Mouse (Mus musculus) right cerebral cortex, adult 18-20 months (tissue): ENCODE measurements around the gene Hes3.
A peak's percentile ranks its signal among the peaks of the same experiment; 100 is the strongest.

Experiments
- DNase-seq: peaks from one replicate; pipeline ENCODE4 v3.0.0; 2022; ENCODE audit warnings: mixed read lengths

Gene Hes3

DNA sequence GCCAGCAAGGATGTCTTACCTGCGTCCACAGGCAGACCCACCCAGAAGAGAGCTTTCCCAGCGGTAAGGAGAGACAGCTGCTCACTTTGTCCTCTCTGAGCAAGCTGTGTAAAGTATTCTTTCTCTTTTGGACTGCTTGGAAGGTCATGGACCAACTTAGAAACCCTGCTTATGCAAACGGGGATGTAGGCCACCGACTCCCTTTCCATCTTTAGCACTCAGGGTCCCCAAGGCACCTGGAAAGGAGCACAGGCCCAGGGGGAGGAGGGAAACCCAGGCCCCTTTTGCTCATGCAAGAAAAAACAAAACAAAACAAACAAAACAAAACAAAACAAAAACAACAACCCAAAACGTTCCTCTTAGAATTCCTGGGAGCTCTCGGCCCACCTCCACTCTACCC, at the start of gene Hes3:
TSS of gene Hes3 (minus strand) at position 101 of the 400 bp plus-strand sequence.
- no peak for DNase-seq

DNA sequence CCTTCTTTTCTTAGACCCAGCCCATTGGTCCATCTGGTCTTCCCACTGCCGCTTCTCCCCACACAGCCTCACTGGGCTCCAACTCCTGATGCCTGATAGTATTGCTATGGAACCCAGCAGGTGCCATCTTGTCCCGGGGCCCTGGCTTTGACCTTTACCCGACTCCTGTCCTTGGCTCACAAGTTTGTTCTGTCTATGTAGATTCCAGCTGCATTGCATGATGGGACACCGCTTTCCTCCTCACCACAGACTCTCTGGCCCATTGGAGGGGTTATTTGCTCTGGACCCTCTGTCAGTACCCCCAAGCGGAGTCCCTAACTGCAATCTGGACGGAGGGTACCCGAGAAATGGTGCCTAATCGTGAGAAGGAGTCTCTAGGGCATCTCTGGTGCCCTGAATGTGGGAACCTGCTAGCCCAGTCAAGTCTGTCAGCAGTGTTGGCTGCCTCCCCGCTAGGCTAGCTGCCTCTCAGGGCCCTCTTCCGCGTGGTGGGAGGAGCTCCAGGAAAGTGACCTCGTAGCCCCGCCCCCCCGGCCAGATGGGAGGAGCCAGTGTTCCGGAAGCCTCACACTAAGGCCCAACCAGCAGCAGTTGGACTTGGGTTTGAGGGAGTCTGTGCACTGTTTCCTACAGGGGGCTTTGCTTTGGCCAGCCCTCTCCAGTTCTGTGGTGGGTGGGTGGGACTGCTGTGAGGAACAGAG, 49.3 kb upstream of the Hes3 start:
- DNase-seq, result no peak

DNA sequence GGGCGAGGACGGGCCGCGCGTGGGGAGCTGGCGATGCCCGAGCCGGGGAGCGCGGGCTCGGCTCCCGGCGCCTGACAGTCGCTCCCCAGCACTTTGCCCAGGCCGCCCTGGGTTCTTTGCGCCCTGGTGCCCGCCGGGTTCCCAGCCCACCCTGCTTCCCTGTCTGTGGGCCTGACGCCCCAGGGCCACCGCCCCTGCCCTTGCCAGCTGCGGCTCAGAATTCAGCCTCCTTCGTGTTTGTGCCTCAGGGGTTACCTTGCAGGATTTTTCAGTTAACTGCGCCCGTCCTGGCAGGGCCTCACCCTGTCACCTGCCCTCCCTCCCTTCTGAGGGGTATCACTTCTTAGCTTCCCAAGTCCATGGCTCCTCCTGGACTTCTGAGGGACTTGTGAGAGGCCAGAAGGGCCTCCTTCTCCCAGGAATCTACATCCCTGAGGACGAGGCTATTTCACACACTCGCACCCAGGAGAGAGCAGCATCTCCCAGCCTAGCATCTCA, 47.9 kb upstream of the Hes3 start:
- DNase-seq, result no peak

DNA sequence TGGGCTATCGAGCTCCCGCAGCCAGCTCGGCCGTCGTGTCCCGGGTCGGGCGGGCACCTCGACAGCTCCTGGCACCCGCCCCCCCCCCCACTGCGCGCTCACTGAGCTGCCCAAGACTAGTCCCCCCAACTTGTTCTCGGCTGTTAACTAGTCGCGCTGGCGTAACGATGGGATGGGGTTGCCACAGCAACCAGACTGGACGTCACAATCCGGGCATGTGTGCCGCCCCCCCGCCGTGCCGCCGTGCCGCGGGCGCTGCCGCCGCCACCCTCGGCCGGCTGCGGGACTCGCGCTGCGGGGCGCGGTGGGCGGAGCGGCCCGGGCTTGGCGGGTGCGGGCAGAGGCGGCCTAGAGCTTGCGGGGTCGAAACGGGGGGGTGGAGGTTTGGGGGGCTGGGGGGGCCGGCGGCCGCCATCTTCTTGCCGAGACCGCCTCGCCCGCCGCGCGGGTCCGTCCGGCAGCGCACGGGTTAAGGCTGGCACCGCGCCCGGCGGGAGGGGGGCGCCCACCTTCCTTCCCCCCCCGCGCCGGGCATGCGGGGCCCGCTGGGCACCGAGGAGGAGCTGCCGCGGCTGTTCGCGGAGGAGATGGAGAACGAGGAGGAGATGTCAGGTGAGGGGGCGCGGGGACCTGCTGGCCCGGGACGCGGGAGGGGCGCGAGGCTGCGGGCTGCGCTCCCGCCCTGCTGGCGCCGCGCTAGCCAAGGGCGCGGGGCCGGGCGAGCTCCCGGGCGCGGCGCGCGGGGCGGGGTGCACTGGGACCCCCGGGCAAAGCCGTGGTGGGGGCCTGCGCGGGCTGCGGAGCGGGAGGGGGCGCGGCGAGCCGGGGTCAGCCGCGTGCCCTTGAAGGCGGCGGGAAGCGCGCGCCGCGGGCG, 47.2 kb upstream of the Hes3 start, which contains the start of gene Chd5:
TSS of gene Chd5 (plus strand) at position 233 of the 874 bp plus-strand sequence.
- DNase-seq, result peak; percentile 80

DNA sequence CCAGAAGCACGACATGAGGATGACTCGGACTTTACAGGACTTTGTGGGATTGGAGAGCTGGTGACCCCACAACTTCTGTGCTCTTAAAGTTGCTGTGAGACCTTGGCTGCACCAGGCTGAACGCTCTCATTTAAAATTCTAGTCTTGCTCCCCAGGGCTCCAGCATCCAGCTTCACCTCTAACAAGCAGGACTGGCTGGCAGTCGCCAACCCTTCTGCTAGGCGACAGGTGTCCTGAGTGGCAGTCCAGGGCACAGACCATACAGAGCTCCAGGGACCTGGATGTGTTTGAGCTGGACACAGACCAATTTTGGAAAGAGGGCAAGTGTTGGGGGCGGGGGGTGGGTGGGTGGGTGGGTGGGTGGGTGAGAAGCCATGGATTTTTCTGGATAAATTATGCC, 46.3 kb upstream of the Hes3 start:
- no peak for DNase-seq

DNA sequence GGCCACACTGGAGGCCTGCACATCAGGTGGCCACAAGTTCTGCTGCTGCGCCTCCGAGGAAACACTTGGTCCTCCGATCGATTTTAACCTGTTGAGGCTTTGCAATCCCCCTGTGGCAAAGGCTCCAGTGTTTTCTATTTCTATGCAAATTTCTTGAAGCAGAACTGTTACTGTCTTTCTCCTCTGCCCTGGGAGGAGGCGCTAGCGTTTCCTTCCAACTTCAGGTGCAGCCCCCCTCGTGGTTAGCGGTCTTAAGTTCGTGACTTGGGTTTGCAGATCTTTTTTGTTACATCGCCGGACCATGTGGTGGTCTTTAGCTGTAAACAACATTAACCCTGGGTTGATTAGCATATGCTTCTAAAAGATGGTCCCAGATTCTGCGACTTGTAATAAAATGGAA, 42.1 kb upstream of the Hes3 start:
- DNase-seq, result no peak

DNA sequence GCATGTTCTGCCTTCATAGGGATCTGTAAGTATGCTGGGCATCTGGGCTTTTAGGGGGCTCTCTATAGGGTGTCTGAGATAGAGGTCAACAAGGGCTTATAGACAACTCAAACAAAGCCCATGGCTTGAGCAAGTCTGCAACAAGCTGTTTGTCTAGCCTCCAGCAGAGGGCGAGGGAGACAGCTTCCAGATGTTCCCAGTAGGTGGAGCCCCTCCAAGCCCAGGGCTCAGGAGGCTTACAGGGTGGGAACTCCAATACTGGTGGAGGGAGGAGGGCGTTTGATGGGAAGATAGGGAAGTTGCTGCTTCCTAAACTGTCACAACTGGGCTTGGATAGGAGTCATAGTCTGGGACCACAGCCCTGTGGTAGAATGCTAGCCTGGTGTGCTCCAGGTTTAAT, 41.5 kb upstream of the Hes3 start:
- DNase-seq, result peak; percentile 69

DNA sequence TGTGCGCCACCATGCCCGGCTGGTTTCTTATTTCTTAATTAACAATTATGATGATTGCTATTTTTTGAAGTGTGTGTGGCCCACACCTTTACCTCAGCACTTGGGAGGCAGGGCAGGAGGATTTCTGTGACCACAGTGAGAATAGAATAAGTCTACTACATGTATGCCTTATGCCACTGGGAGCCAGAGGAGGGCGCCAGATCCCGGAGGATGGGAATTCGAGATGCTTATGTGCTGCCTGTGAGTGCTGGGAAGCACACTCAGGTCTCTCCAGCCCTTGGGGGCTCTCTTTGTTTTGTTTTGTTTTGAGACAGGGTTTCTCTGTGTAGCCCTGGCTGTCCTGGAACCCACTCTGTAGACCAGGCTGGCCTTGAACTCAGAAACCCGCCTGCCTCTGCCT, 37.2 kb upstream of the Hes3 start:
- no peak for DNase-seq

DNA sequence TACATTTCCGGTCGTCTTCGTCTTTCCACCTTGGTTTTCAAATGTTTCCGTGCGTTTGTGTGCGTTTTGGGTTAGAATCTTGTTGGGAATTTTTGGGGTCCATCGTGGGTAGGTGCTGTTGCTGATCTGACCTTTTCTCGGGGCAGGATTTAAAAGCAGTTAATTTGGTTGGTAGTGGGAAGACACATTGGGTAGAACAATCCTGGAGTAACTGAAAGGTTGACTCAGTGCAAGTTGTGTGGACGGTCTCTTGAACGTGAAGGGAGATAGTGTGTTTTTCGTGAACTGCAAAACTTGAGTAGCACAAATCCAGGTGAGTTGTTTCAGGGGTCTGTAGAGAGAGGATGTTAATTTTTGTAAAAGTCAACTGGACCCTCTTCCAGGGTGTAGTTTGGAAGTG, 35.1 kb upstream of the Hes3 start:
- DNase-seq, result no peak

DNA sequence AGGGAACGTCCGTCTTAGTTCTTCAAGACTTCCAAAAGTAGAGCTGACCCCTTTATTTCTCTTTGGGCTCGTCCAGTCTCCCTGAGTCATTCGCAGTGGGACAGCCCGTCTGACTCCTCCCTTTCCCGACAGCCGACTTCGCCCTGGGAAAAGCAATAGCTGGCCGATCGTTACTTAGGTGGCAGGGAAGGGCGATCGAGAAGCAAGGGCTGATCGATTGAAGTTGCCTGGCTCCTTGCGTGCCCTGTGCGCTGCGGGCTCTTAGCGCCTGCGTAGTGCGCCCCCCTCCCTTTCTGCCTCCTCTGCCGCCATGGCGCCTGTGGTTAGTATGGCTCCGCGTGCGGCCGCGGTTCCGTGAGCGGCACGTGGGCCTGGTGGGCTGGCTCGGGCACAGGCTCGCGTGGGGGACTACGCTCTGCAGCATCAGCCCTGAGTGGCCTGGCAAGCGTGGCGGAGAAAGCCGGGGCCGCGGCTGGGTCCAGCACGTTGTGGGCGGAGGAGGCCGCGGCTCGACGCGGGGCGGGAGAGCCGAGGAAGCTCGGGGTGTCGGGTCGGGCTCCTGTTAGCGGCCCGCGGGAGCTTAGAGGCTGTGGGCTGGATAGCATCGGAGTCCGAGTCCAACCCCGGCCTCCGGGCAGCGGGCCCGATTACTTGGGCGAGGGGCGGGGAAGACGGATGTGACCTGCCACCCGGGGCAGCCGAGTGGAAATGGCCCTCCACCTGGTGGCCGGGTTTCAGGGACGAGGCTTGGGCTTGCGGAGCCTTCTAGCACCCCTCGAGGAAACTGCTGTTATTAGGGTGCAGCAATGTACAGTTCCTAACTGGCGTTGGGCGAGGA, 34.3 kb upstream of the Hes3 start, which contains the start of gene Rpl22:
TSS of gene Rpl22 (plus strand) at position 169 of the 838 bp plus-strand sequence.
- DNase-seq, result peak; percentile 97

DNA sequence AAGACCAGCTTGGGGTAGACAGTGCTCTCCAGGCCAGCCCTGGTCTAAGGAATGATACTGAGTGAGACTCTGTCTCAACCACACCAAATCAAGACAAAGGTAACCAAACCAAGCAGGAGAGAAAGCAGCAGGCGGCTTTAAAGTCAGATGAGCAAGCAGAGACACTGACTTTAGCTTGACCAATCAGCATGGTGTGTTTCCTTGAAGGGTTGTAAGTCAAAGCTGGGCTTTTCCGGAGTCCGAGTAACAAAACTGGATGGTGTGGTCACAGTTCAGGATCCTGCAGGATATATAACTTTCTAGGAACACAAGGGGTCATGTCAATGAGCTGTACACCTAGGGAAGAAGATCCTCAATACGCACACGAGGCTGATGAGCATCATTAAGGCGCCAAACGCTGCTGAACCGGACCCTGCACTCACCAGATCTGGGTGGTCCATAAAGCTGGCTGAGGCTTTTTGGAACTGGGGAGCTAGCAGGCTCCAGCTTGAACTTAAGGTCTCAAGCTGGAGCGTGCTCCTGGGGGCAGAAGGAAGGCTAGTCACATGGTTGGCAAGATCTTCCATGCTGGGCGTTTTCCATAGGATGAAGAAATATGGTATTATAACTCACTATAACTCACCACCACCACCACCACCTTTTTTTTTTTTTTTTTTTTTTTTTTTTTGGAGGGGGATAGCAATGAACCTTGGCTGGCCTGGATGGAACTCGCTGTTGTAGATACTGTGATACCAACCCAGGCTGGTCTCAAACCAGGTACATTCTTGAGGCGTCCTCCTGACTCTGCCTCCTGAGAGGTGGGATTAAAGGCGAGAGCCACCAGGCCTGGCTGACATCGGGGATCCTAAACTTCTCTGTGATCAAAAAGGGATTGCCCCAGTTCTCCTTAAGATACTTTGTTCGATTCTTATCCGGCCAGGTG, 33.4 kb upstream of the Hes3 start:
- no peak for DNase-seq

DNA sequence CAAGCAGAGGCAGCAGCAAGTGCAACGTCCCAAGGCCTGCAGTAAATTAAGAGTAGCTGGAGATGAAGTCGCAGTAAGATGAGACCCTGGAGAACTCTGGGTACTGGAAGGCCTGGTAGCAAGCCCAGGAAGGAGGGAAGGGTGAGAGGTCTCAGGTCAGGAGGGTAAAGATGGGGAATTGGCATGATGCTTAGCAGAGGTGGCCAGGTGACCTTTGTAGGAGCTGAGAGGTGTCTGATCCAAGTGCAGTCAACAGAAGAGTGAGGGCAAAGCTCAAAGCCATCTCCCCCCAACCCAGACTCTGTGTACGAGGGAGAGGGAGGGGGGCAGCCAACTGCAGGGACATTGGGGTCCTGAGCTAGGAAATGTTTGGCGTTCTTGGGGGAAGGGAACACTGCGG, 30.0 kb upstream of the Hes3 start:
- DNase-seq, result no peak

DNA sequence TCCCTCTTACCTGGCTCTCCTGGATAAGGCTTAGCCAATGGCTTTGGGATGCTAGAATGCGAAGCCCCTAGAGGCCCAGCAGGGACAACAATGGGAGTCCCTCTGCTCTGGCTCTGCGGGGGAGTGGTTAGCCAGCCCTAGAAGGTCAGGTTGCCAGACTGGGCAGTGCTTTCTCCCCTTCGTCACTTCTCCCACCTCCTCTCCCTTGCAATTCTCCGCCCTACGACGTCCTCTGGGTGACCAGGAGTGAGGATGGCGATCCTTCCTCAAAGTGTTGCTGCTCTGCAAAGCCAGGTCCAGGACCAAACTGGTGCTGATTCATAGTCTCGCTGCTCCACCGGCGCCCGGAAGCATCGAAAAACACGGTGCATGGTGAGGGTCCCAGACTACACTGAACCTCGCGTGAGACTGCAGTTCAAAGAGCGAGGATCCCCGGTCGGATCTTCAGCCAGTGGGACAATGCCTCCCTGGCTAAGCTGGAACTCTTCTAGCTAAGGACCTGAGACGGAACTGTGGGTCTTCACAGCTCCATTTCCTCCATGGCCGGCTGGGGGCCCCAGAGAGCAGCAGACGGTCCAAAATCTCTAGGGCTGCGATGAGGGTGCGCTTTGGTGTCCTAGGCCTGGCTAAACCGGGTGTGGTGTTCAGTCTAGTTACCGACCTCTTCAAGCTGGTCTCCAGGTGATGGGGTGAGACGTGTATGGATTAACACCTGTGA, 27.2 kb upstream of the Hes3 start, which contains the start of gene Rnf207:
TSS of gene Rnf207 (minus strand) at position 477 of the 718 bp plus-strand sequence.
- no peak for DNase-seq

DNA sequence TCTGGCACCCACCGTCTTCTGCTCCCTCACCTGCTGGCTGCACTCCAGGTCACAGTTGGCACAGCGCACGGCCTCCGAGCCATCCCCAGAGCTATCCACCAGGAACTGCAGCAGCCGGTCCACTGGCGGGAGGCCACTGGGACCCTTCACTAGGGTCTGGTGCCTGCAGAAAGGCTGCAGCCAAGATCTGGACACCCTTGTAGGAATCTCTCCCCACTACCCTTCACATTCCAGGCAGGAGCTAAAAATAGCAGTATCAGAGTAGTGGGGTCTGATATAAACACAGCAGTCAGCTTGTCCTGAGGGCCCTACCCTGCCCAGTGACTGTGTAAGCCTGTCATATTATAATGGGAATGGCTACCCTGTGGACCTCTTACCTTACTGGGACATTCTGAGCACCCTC, 26.2 kb upstream of the Hes3 start:
- DNase-seq, result no peak

DNA sequence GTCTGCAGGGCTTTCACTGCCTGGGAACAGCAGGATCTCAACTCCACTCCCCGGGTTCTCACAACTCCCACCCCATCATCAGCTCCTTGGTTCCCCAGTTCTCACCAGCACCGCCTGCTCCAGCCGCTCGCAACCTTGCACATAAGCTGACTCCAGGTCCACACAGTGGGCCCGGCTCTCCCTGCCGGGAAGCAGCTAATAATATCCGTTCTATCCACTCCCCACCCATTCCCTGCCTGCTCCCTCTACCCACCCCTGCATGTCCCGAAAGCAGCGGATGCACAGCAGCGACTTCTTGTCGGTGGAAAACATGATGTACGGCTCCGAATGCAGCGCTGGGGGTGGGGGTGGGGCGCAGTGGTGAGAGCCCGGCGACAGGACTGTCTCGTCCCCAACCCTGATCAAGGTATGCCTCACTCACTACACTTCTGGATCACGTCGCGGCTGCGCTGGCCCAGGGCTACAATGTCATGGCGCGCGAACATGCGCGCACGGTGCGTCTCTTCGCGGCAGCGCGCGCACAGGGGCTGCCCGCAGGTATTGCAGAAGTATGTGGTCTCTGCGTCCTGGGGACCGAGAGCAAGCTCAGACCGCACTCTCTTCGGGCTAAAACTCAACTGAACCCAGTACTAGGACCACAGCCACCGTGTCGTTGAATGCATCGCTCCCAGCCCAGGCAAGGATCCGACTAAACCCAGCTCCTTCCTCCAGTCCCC, 24.2 kb upstream of the Hes3 start:
- DNase-seq, result peak; percentile 53

DNA sequence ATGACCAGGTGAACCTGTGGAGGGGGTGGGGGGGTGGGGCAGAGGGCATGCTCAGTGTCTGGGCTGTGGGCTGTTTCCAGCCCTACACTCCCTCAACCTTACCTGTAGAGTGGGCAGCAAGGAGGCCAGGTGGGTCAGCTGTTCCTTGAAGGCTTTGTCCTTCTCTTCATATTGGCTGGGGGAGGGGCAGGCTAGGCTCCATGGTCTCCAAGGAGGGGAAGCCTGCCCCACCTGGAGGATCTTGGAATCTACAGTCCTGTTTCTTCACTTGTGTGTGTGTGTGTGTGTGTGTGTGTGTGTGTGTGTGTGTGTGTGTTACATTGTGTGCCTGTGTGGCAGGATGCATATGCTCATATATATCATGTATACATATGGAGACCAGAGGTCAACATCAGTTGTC, 22.5 kb upstream of the Hes3 start:
- no peak for DNase-seq

DNA sequence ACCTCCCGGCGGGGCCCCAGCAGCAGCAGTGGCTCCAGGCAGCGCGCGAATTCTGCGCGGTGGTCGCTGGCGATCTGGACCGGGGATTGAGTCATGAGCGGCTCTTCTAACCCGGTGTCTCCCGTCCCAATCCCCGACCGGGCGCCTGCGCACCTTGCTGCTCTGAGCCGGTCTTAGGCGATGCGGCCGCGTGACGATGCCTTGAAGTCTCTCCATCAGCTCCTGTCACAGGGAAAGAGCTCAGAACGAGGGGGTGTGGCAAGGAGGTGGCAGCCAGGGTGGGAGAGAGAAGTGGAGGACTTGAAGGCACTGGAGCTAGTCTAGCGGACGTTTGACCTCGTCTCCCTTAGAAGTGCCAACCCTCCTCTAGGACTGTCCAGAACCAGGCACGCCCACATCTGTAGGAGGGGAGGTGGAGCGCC, 21.8 kb upstream of the Hes3 start:
- peak; percentile 44 for DNase-seq

DNA sequence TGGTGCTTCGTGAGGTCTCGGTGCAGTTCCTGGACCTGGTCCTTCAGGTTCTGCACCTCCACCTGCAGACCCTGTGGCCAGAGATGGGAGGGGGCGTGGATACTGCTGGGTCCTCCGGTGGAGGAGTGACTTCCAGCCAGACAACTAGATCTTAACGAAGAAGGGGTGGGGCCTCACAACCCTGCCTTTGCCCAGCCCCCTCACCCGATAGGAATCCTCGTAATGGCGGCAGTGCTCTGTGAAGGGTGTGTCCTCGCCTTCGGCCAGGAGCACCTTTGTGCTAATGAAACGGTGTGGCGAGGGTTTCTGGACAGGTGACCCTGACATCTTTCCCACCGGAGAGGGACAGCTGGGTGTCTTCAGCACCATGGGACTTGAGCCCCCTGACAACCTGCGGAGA, 20.7 kb upstream of the Hes3 start:
- no peak for DNase-seq

DNA sequence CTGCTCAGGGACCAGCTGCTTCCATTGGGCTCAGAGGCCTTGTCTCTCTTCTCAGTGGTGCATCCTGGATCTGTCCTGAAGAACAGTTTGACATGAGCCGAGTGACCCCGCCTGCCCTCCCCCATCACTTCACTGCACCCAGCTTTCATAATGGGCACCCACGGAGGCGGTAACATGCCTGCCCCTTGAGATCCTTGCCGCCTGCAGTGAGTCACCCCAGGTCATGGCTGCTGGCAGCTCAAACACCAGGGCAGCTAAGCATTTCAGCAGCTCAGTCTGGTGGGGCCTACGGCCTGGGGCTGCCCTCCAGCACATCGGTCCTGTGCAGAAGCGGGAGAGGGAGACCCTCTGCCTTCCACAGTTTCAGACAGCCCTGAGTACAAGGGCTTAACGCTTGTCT, 16.1 kb upstream of the Hes3 start:
- no peak for DNase-seq

DNA sequence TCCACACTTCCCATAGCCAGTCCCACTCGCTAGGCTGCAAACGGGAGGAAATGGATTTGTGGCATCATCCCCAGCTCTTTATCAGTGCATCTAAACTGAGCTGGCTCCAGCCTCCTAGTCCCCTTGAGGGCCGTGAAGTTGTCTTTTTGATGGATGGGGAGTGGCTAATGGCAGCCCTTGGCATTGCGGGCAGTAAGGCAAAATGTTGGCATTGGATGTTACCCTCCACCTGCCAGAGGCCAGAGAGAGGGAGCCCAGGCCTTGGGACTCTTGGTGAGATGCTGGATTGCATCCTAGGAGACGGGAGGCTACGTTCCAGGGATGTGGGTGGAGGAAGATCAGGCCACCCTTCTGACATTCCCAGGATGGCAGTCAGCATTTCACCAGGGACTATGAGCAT, 14.5 kb upstream of the Hes3 start:
- DNase-seq, result no peak
